20 mouse cellular contexts compared by ENCODE assay signal in genomic region chr7:24859234-24859633, GRCm38 (mm10). TPM values are rescaled to one million over a fixed set of nuclear protein-coding genes. Genes with fewer than 3 reads are reported as not detected.
DNase-seq lines count a peak whose midpoint lies in the region; ATAC-seq and TF ChIP-seq lines count a peak whose summit lies in the region.
"Had no signal": no experiment of that assay in that cellular context is flagged by ENCODE, and none has a peak within 500 bp of the region (broad histone marks: within the 10 kb centered on the region; RNA-seq: fewer than 3 reads in every experiment).

No protein-coding gene starts in this region.

- in situ Hi-C loops in CH12.LX (cut with MboI; ENCODE audit: low pct_ligation_motif_present, low pct_unique_long_range_greater_than_20kb, low sequenced_read_pairs): loop anchor here (10.0 kb wide), 1 partner anchor 46 kb away; the partner anchor contains the start of gene Arhgef1

- no peaks in the 10 kb centered on the region for H3K79me2 ChIP-seq in CH12.LX (replicated peaks; ENCODE audit: control insufficient read depth, extremely low read depth, insufficient read depth, poor library complexity, severe bottlenecking)

- no peaks in the 10 kb centered on the region for H3K4me1 ChIP-seq in heart, embryonic 12.5 days (replicated peaks)
- peaks cover 4% of the 10 kb centered on the region; the same call in 1 of the 2 replicates for H3K4me1 ChIP-seq in heart, embryonic 10.5 days
- peaks cover 0 to 19% of the 10 kb centered on the region in 2 experiments; a peak in 2 of 4 replicates for H3K4me1 ChIP-seq in CH12.LX (ENCODE audit: control insufficient read depth in 1 of 2, insufficient read depth in 2 of 2)
- H3K4me1 ChIP-seq in liver, embryonic 16.5 days (ENCODE audit: control insufficient read depth, low read depth, low read length): peaks cover 49% of the 10 kb centered on the region
- H3K4me1 ChIP-seq: heart, embryonic 15.5 days; hindbrain, embryonic 13.5 days; neural tube, embryonic 12.5 days had no signal

- no peak for TF ChIP-seq CTCF in CH12.LX (conservative IDR thresholded peaks at IDR 0.05 in 1 of 2, IDR thresholded peaks at IDR 0.05 in 1 of 2; ENCODE audit: low read depth in 2 of 2, low read length in 2 of 2)

- H3K27me3 ChIP-seq in heart, embryonic 12.5 days (replicated peaks): no peaks in the 10 kb centered on the region; the same call in 1 of the 2 replicates
- H3K27me3 ChIP-seq in heart, embryonic 10.5 days (ENCODE audit: insufficient read depth, poor library complexity, severe bottlenecking): no peaks in the 10 kb centered on the region
- H3K27me3 ChIP-seq in CH12.LX (replicated peaks): peaks cover 19% of the 10 kb centered on the region
- no peaks in the 10 kb centered on the region for H3K27me3 ChIP-seq in liver, embryonic 16.5 days (ENCODE audit: control insufficient read depth, insufficient read depth, low read depth, low read length)
- H3K27me3 ChIP-seq: heart, embryonic 15.5 days; hindbrain, embryonic 13.5 days; neural tube, embryonic 12.5 days had no signal

- H3K4me2 ChIP-seq in heart, embryonic 12.5 days: no peak overlapping the region
- no peak overlapping the region for H3K4me2 ChIP-seq in CH12.LX (ENCODE audit: insufficient read depth, low read depth, poor library complexity, severe bottlenecking)
- H3K4me2 ChIP-seq in liver, embryonic 16.5 days (ENCODE audit: low read depth, low read length): peak overlapping the region; percentile 55
- H3K4me2 ChIP-seq: heart, embryonic 15.5 days; hindbrain, embryonic 13.5 days; neural tube, embryonic 12.5 days had no signal

- no peak overlapping the region for H3K27ac ChIP-seq in heart, embryonic 12.5 days (ENCODE audit: poor library complexity, severe bottlenecking)
- no peak overlapping the region for H3K27ac ChIP-seq in heart, embryonic 10.5 days
- H3K27ac ChIP-seq in CH12.LX (ENCODE audit: insufficient read depth, low read depth): no peak overlapping the region
- H3K27ac ChIP-seq in liver, embryonic 16.5 days (ENCODE audit: low read length): peak overlapping the region; percentile 97
- H3K27ac ChIP-seq: heart, embryonic 15.5 days; hindbrain, embryonic 13.5 days; neural tube, embryonic 12.5 days had no signal

- no peak overlapping the region for H3K9ac ChIP-seq in heart, embryonic 12.5 days
- no peak overlapping the region for H3K9ac ChIP-seq in CH12.LX (ENCODE audit: insufficient read depth, low read depth)
- H3K9ac ChIP-seq in liver, embryonic 16.5 days (ENCODE audit: low read depth, low read length): peak overlapping the region; percentile 67
- H3K9ac ChIP-seq: heart, embryonic 15.5 days; hindbrain, embryonic 13.5 days; neural tube, embryonic 12.5 days had no signal

- no peak for TF ChIP-seq RAD21 in CH12.LX (IDR thresholded peaks at IDR 0.05; ENCODE audit: low read depth, low read length)

- no peak for DNase-seq in heart, embryonic 10.5 days (ENCODE audit: low spot score)
- DNase-seq in CH12.LX (ENCODE audit: extremely low read depth): no peak
- no peak for DNase-seq in layer of hippocampus, adult 9-11 months
- no peak for DNase-seq in right cerebral cortex, postnatal 10 days (ENCODE audit: low spot score in 2 of 2)
- DNase-seq: cerebellum, adult 9-11 months; embryo, embryonic 11 days; gastrocnemius, postnatal 36 days; kidney, adult 11 months; kidney, postnatal 25 days; layer of hippocampus, postnatal 36 days; lung, adult 2 months; thymus, postnatal 4 days had no signal

- no peaks in the 10 kb centered on the region for H3K9me3 ChIP-seq in heart, embryonic 12.5 days (replicated peaks)
- H3K9me3 ChIP-seq in heart, embryonic 10.5 days: no peaks in the 10 kb centered on the region
- peaks cover 2% of the 10 kb centered on the region for H3K9me3 ChIP-seq in CH12.LX (replicated peaks; ENCODE audit: low read length)
- no peaks in the 10 kb centered on the region for H3K9me3 ChIP-seq in liver, embryonic 16.5 days (replicated peaks; ENCODE audit: control insufficient read depth, low read length)
- H3K9me3 ChIP-seq: heart, embryonic 15.5 days; hindbrain, embryonic 13.5 days; neural tube, embryonic 12.5 days had no signal

- no peak for TF ChIP-seq EP300 in CH12.LX (IDR thresholded peaks at IDR 0.05; ENCODE audit: low read length)

- H3K4me3 ChIP-seq in heart, embryonic 12.5 days: no peak overlapping the region
- no peak overlapping the region for H3K4me3 ChIP-seq in heart, embryonic 10.5 days
- no peak overlapping the region for H3K4me3 ChIP-seq in CH12.LX (replicated peaks in 1 of 3; ENCODE audit: low read depth in 2 of 3, low read length in 2 of 3, poor library complexity in 1 of 3)
- no peak overlapping the region for H3K4me3 ChIP-seq in liver, embryonic 16.5 days (ENCODE audit: low read depth, low read length)
- H3K4me3 ChIP-seq: heart, embryonic 15.5 days; hindbrain, embryonic 13.5 days; neural tube, embryonic 12.5 days had no signal

- ATAC-seq in heart, embryonic 12.5 days (ENCODE audit: insufficient number of reproducible peaks, low FRiP score): peak; percentile 88
- ATAC-seq in erythroblast, adult 5-6 weeks (replicated peaks; ENCODE audit: low FRiP score, poor library complexity, severe bottlenecking): peak; percentile 89
- peak; percentile 100 for ATAC-seq in liver, embryonic 16.5 days (ENCODE audit: low read depth)
- no peak for ATAC-seq in cerebellum, adult (ENCODE audit: insufficient number of reproducible peaks, low FRiP score, low TSS enrichment)

- dilution Hi-C loops in CH12.LX (cut with MboI; ENCODE audit: extremely low pct_ligation_motif_present, extremely low pct_unique_long_range_greater_than_20kb, low sequenced_read_pairs): no loop called here

- no peaks in the 10 kb centered on the region for H3K36me3 ChIP-seq in heart, embryonic 12.5 days
- no peaks in the 10 kb centered on the region for H3K36me3 ChIP-seq in heart, embryonic 10.5 days
- H3K36me3 ChIP-seq in CH12.LX (replicated peaks in 1 of 2; ENCODE audit: control insufficient read depth in 1 of 2, insufficient read depth in 1 of 2, low read length in 1 of 2): no peaks in the 10 kb centered on the region
- no peaks in the 10 kb centered on the region for H3K36me3 ChIP-seq in liver, embryonic 16.5 days (ENCODE audit: control insufficient read depth, insufficient read depth)
- H3K36me3 ChIP-seq: heart, embryonic 15.5 days; hindbrain, embryonic 13.5 days; neural tube, embryonic 12.5 days had no signal

- no peak for TF ChIP-seq POLR2A in CH12.LX (IDR thresholded peaks at IDR 0.05; ENCODE audit: low read depth, low read length)

- whole genome bisulfite sequencing in heart, embryonic 12.5 days: 65% methylated on average over 5 of the region's 5 CpGs
- 71% methylated on average over 5 of the region's 5 CpGs for WGBS in heart, embryonic 10.5 days
- 28% methylated on average over 5 of the region's 5 CpGs for WGBS in liver, embryonic 16.5 days (ENCODE audit: insufficient replicate concordance)

RNA-seq across cellular contexts. Expression of gene Gm9844, which starts 2.8 kb away (rescaled TPM):
- 12.6 and 13.6 TPM in 2 replicates for polyA plus RNA-seq in heart, embryonic 12.5 days (2016; fragmentation: Nextera tagmentation; extraction: Ambion mirVana)
- polyA plus RNA-seq in heart, embryonic 10.5 days (2016; fragmentation: Nextera tagmentation; extraction: Ambion mirVana): 10.0 and 15.0 TPM in 2 replicates
- 1.3 and 1.4 TPM in 2 replicates for total RNA-seq in CH12.LX (2012; rRNA removed)
- 19.9 and 25.1 TPM in 2 replicates for total RNA-seq in CH12.LX (2014; rRNA removed)
- 4.7 and 10.2 TPM in 2 replicates for polyA plus RNA-seq in CH12.LX (2012; ENCODE audit: insufficient read length, low read depth)
- total RNA-seq in erythroblast, adult 5-6 weeks (2015; ENCODE audit: low replicate concordance): not detected in 2 replicates
- total RNA-seq in erythroblast, adult 5-6 weeks (2017; ENCODE audit: low replicate concordance): 1.4 TPM in 1 of 2 replicates, not detected in the other
- 1.2 and 1.4 TPM in 2 replicates for polyA plus RNA-seq in liver, embryonic 16.5 days (2015; fragmentation: Nextera tagmentation; extraction: Ambion mirVana)
- total RNA-seq: gastrocnemius, postnatal 36 days; layer of hippocampus, postnatal 36 days had no signal

RNA-seq across cellular contexts. Expression of gene Lypd4, which starts 10.5 kb away (rescaled TPM):
- not detected in 2 replicates for polyA plus RNA-seq in heart, embryonic 12.5 days (2016; fragmentation: Nextera tagmentation; extraction: Ambion mirVana)
- polyA plus RNA-seq in heart, embryonic 10.5 days (2016; fragmentation: Nextera tagmentation; extraction: Ambion mirVana): not detected in 2 replicates
- total RNA-seq in CH12.LX (2012; rRNA removed) (not detected in 2 replicates), CH12.LX (2014; rRNA removed) (not detected in 2 replicates)
- polyA plus RNA-seq in CH12.LX (2012; ENCODE audit: insufficient read length, low read depth): not detected in 2 replicates
- not detected in 2 replicates for total RNA-seq in erythroblast, adult 5-6 weeks (2015; ENCODE audit: low replicate concordance)
- total RNA-seq in erythroblast, adult 5-6 weeks (2017; ENCODE audit: low replicate concordance): not detected in 2 replicates
- not detected in 2 replicates for polyA plus RNA-seq in liver, embryonic 16.5 days (2015; fragmentation: Nextera tagmentation; extraction: Ambion mirVana)
- total RNA-seq: gastrocnemius, postnatal 36 days; layer of hippocampus, postnatal 36 days; left cerebral cortex, postnatal 36 days had no signal
- polyA plus RNA-seq: heart, embryonic 15.5 days; hindbrain, embryonic 13.5 days; lung, adult 2 months; neural tube, embryonic 12.5 days had no signal

RNA-seq across cellular contexts. Expression of gene Dmrtc2, which starts 10.6 kb away (rescaled TPM):
- not detected in 2 replicates for polyA plus RNA-seq in heart, embryonic 12.5 days (2016; fragmentation: Nextera tagmentation; extraction: Ambion mirVana)
- polyA plus RNA-seq in heart, embryonic 10.5 days (2016; fragmentation: Nextera tagmentation; extraction: Ambion mirVana): not detected in 2 replicates
- total RNA-seq in CH12.LX (2012; rRNA removed) (not detected in 2 replicates), CH12.LX (2014; rRNA removed) (not detected in 2 replicates)
- polyA plus RNA-seq in CH12.LX (2012; ENCODE audit: insufficient read length, low read depth): not detected in 2 replicates
- not detected in 2 replicates for total RNA-seq in erythroblast, adult 5-6 weeks (2015; ENCODE audit: low replicate concordance)
- total RNA-seq in erythroblast, adult 5-6 weeks (2017; ENCODE audit: low replicate concordance): not detected in 2 replicates
- not detected in 2 replicates for polyA plus RNA-seq in liver, embryonic 16.5 days (2015; fragmentation: Nextera tagmentation; extraction: Ambion mirVana)
- total RNA-seq: gastrocnemius, postnatal 36 days; layer of hippocampus, postnatal 36 days; left cerebral cortex, postnatal 36 days had no signal
- polyA plus RNA-seq: heart, embryonic 15.5 days; lung, adult 2 months; neural tube, embryonic 12.5 days had no signal

RNA-seq across cellular contexts. Expression of gene Rps19, which starts 24.9 kb away (rescaled TPM):
- 1,145 and 1,216 TPM in 2 replicates for polyA plus RNA-seq in heart, embryonic 12.5 days (2016; fragmentation: Nextera tagmentation; extraction: Ambion mirVana)
- 1,532 and 1,854 TPM in 2 replicates for polyA plus RNA-seq in heart, embryonic 10.5 days (2016; fragmentation: Nextera tagmentation; extraction: Ambion mirVana)
- total RNA-seq in CH12.LX (2012; rRNA removed) (4,140 and 4,169 TPM in 2 replicates), CH12.LX (2014; rRNA removed) (2,094 and 2,149 TPM in 2 replicates)
- 1,720 and 1,739 TPM in 2 replicates for polyA plus RNA-seq in CH12.LX (2012; ENCODE audit: insufficient read length, low read depth)
- total RNA-seq in erythroblast, adult 5-6 weeks (2015; ENCODE audit: low replicate concordance): 474 and 634 TPM in 2 replicates
- total RNA-seq in erythroblast, adult 5-6 weeks (2017; ENCODE audit: low replicate concordance): 204 and 237 TPM in 2 replicates
- 1,002 and 1,147 TPM in 2 replicates for polyA plus RNA-seq in liver, embryonic 16.5 days (2015; fragmentation: Nextera tagmentation; extraction: Ambion mirVana)

RNA-seq across cellular contexts. Expression of gene Cd79a, which starts 37.9 kb away (rescaled TPM):
- 0.15 TPM in 1 of 2 replicates, not detected in the other for polyA plus RNA-seq in heart, embryonic 12.5 days (2016; fragmentation: Nextera tagmentation; extraction: Ambion mirVana)
- polyA plus RNA-seq in heart, embryonic 10.5 days (2016; fragmentation: Nextera tagmentation; extraction: Ambion mirVana): 0.26 and 0.40 TPM in 2 replicates
- total RNA-seq in CH12.LX (2012; rRNA removed): 71.3 and 75.2 TPM in 2 replicates
- 46.6 and 51.8 TPM in 2 replicates for total RNA-seq in CH12.LX (2014; rRNA removed)
- 313 and 422 TPM in 2 replicates for polyA plus RNA-seq in CH12.LX (2012; ENCODE audit: insufficient read length, low read depth)
- 0.84 and 0.96 TPM in 2 replicates for total RNA-seq in erythroblast, adult 5-6 weeks (2015; ENCODE audit: low replicate concordance)
- 0.43 TPM in 1 of 2 replicates, not detected in the other for total RNA-seq in erythroblast, adult 5-6 weeks (2017; ENCODE audit: low replicate concordance)
- polyA plus RNA-seq in liver, embryonic 16.5 days (2015; fragmentation: Nextera tagmentation; extraction: Ambion mirVana): 10.5 and 13.9 TPM in 2 replicates
